Mouse (Mus musculus): ENCODE data around the gene Dscam.

- TF ChIP-seq POLR2A (IDR thresholded peaks at IDR 0.05; ENCODE audit: borderline replicate concordance, control insufficient read depth, low read depth, low read length) (no peak), CTCF (IDR thresholded peaks at IDR 0.05; ENCODE audit: control insufficient read depth, insufficient read depth, low read length) (no peak)
These were observed 197.3 kb downstream of the Dscam start for GRCm38 (mm10) chr16:96973300-96973699.
